Mouse (Mus musculus): Measurements from ENCODE around the gene Akap8l. TPM values are rescaled to one million over a fixed set of nuclear protein-coding genes. Genes with fewer than 3 reads are reported as not detected.

Gene Akap8l
- total RNA-seq, 2 experiments from 2014 or later, result 81.2 to 102 TPM

DNA sequence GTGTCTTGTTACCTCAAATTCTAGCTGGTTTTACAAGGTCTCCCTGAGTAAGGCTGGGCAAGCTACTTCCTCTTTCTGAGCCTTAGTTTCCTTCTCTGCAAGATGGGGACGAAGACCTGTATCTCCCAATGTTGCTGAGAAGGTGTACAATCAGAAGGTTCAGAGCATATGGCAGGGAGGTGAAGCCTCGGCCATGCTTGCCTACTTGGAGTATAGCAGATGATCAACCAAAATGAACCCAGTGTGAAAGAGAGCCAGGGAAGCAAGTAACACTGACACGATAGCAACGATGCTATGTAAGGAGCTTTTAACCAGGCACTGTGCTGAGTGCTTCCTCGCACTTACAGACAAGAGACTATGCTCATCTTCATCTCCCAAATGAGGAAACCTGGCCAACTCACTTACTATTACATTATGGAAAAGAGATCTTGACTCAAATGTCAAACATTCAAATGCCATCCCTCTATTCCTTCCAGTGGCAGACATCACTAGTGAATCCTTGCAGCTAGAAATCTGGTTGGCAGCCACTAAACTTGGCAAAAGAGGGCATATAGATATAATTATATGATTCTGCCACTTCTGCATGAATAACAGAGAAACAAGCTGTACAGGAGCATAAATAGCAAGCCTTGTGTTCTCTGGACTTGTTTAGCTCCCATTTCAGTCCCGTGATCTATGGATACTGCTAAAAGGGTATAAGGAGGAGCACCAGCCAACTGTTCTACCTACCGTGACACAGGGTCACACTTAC, 8.0 kb upstream of the Akap8l start:
- DNase-seq, result no peak

DNA sequence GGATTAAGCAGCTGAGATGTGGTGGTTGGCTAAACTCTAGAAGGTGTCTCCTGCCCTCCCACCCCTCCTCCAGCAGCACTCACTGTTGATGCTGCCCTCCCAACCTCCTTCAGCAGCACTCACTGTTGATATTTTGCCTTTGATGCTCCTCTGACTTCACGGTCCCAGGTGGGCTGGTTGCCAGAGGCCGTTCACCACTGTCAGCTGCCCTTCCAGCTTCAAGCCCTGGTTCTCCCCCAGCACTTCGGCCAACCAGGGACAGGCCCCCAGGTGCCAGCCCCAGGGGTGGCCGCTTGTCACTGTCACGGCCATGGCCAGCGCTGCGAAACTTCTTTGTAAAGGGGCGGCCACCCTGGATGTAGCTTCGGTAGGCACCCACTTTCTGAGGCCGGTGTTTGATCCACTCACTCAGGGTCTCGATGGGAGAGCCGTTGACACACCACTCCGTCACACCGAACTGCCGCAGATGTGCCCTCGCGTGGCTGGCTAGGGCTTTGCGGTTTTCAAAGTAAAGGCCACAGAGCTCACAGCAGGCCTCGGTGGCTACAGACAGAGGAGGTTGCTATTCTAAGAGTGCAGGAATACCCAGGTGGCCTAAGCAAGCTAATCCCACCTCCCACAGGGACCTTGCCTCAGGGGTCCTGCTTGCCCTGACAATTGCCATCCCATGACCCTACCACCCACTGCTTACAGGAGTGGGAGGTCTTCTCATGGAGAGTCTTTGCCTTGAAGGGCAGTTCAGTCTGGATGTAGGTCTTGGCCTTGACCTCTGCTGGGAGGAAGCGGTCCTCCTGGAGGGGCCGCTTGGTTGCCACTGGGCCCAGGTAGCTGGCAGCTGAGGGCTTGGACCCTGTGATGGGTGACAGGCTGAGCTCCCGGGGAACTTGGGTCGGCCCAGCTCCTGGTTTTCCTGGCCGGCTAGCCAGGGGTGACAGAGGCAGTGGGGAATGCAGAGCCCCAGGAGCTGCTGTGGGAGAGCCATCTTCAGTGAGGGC, 6.7 kb upstream of the Akap8l start:
- DNase-seq, result peak; percentile 57 to 67

DNA sequence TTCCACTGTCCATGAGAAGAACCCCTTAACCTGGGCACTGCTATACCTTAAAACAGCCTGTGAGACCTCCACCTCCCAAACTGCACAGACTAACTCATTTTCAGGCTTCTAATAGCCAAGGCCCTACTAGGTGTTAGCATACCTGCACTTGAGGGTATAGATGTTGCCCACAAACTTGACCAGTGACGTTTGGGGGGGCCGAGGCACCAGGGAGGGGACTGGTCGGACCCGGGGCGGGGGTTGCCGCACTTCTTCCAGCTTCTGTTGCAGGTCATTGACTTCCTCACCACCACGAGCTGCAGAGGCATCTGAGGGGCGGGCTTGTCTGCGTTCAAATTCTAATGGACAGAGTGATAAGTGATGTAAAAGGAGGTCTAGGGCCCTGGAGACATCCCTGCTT, 5.9 kb upstream of the Akap8l start:
- no peak for DNase-seq

DNA sequence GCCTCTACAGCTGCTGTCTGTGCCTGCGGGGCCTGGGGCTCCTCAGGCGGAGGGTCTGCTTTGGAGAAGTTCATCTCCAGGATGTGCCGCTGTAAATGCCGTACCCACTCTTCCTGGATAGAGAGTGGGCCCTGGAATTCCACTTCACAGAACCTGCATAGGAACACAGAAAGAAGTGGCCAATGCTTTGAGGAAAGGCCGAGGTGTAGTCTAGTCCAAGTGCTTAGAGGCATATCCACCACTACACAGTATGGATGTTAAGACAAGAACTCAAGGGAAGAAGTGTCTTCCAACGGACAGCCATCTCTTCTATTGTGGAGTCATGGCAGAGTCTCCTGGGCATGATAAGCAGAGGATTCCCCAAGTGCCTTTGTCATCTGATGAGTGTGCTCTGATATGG, 4.6 kb upstream of the Akap8l start:
- no peak for DNase-seq

DNA sequence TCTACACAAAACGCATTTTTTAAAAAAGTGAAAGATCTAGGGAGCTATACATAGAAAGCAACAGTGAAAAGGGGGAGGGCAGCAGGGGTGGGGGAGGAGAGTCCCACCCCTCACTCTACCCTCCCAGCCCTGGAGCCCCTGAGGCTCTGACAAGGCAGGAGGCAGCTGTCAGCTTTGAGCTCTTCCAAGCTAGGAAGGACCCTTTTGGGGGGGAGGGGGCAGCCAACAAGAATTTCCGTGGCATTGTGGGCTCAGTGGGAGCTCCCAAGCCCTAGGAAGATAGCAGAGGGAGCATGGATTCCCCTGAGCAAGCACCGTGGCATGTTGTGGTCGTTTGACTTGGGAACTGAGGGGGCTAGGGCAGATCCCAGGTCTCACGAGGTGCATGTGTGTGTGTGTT, 3.8 kb upstream of the Akap8l start:
- DNase-seq, result no peak

DNA sequence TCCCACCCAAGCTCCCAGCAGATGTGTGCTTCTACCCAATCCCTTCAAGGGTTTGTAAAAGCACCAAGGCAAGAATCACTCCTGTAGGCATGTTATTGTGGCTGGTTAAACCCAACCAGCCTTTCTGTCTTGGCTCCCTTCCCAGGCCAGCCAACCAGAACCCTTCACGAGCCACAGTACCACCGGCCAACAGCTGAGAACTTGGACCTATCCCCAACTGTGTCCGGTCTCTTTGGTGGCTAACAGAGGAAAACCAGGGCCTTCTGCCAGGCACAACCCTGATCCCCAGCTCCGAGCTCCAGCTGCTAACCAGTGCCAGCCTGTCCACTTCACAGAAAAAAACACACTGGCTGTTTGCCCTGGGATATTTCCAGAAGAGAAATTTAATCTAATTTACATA, 3.3 kb upstream of the Akap8l start:
- DNase-seq, result peak; percentile 64 to 71

DNA sequence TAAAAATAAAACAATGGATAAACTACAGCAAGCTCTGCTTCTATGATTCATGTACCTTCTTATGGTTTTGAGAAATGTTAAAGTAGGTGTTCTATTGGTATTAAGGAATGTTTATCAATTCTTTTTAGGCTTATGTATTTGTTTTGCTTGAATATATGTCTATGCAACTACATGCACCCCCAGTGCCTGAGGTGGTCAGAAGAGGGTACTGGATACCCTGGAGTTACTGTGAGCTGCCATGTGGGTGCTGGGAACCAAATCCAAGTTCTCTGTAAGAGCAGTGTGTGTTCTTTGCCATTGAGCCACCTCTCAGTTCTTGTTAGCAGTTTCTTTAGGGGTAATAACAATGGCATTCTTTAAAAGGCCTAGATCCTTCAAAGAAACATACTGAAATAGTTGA, 1.3 kb upstream of the Akap8l start:
- DNase-seq, result no peak

DNA sequence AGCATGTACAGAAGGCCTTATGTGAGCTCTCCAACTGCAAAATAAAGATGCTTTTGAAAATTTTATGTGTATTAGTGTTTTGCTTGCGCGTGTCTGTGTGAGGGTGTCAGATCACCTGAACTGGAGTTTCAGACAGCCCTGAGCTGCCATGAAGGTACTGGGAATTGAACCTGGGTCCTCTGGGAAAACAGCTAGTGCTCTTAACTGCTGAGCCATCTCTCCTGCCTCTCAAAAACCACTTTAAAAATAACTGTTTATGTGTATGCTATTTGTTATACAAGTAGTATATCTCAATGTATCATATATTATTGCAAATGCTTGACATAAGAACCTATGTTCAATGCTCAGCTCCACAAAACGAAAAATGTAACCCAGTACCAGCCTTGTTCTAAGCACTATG, 862 bp upstream of the Akap8l start:
- no peak for DNase-seq

DNA sequence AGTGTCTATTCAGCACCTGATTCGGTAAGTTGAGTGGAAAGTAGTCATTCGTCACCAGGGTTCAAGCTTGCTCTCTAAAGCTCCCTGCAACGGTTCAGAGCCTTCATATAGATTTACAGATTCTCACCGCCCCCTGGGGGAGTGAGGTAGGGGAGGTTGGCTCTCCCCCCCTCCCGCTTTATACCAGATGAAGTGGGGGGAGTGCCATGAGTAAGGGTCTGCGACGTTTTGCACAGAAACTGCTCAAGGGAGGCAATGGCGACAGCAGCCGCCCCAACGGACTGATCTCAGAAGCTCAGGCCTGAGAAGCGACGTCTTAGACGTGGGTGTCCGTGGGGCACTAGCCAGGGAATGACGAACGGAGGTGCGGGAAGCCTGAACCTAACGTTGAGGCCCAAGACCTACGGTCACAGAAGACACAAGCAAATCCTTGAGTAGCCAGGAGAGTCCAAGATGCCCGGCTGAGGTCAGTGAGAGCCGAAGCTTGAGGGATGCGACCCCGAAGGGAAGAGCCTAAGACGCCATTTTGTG, 491 bp downstream of the Akap8l start:
- DNase-seq, result no peak

DNA sequence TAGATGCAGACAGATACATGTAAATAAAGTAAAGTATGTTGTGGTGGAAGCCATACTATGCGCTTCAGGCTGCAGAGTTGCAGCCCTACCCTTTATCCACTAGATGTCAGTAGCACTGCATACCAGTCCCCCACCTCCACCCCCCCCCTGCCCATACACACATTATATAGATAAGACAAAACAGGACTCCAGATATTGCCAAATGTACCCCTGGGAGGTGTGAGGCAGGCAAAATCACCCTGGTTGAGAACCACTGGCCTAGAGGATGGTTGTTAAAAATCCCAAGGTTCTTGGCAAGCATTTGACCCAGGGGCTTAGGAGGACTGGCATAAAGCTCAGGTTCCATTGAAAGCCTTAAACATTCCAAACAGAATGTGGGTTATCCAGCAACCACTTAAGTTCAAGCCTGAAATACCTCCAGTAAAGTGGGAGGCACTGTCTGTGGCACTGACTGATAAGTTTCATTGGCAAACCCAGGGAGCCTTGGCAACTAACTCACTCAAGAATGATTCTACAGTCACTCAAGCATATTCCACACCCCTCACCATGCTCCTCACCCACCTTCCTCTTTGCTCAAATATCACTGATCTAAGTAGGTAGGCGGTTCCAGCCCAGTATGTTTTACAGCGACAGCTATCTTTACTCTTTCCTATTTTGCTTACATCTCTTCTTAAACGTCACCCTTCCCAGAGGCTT, 1.2 kb downstream of the Akap8l start:
- DNase-seq, result no peak

DNA sequence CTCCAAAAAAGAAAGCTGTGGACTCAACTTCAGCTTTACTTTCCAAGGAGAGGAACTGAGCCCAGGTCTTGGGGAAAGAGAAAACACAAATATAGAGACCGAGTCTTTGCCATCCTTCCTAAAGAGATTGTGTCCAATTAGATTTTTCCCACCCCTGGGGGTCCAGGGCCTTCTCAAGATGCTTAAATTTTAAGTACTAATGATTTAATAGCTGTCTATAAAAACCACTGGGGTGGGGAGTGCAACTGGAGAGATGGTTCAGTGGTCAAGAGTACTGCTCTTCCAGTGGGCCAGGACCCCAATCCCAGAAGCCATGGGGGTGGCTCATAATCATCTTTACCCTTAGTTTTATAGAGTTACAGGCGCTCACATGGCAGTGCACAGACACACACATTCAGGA, 2.0 kb downstream of the Akap8l start:
- no peak for DNase-seq

DNA sequence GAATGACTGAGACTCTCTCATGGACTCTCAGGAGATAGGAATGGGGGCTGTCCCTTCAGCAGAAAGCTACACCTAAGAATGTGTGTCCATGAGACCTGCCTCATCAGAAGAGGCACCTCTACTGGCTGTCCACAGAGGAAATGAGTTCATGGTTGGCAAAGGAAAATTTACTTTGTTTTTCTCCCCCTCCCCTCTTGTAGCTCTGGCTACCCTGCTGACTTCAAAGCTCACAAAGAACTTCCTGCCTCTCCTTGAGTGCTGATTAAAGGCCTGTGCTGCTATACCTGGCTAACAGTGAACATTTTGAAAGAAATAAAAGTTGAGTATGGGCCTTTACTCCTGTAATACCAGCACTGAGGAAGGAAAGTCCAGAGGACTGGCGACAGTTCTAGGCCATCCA, 9.3 kb downstream of the Akap8l start:
- DNase-seq, result no peak

DNA sequence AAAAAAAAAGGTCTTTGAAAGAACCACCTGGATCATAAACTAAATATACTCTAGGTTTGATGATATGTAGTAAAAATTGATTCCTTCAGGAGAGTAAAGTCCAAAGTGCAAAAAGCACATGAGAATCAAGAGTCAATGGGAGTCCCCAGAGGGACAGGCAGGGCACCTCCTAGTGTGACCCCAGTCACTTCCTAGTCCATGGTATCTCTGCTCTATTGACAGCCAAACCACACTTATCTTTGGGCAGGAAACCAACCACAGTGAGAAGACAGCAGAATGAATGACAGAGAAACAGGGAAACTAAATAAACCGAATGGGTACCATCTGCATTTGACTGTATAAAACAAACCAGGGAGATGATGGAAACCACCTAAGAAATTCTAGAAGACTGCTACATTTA, 10.3 kb downstream of the Akap8l start:
- no peak for DNase-seq

DNA sequence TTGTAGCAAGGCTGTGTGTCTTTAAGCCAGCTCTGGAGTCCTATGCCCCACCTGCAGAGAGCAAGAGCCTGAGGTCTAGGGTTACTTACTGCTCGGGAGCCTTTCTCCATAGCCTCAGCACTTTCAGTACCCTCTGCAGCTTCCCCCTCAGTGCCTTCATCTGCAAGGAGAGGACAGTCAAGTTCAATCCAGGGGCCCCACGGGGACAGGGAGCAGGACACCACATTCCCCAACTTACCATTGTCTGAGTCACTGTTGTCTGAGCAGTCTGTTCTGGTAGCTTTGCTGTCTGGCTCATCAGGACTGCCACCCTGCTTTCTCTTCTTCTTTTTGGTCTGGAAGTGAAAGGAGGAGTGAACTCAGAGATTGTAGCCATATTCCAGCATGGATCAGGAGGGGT, 14.5 kb downstream of the Akap8l start:
- no peak for DNase-seq

DNA sequence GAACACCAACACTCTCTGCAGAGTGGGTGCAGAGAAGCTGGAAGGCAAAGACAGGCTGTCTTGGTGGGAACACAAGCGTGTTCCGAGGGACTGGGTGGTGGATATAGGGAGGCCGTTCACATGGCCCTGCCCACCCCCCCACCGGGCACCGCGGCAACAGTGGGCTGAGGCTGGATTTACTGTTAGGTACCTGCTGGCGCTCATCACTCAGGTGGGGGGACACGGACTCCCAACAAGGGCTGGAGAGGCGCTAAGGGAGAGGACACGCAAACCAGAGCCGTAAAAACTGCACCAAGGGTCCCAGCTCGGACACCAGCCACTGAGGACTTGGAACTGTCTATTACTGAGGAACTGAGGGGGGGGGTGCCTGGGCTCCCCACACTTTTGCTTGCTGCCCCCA, 15.5 kb downstream of the Akap8l start:
- DNase-seq, result no peak

DNA sequence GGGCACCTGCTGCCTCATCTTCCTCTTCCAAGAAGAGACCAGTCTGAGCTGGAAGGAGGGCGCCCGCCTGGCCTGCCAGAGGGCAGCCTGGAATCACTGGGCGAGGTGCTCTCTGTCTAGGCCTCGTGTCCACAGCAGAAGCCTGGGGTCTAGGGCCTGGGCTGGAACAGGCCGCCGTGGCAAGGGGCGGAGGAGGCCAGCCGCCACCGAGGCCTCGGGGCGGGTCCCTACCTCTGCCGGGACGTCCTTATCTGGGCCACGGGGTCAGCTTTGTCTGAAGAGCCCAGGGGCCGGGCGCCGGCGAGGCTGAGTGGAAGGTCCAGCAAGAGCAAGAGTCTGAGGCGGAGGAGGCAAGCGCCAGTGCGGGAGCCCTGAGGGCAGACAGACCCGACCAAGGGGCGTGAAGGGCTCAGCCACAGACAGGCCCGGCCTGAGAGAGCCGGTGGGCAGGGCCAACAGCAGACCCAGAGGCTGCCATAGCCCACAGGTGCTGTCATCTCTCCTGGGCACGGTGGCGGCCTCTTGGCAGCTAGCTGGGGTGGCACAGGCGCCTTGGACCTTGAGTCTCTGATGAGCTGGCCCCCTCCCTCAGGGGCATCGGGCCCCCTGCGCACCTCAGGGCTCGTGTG, 16.6 kb downstream of the Akap8l start:
- no peak for DNase-seq

DNA sequence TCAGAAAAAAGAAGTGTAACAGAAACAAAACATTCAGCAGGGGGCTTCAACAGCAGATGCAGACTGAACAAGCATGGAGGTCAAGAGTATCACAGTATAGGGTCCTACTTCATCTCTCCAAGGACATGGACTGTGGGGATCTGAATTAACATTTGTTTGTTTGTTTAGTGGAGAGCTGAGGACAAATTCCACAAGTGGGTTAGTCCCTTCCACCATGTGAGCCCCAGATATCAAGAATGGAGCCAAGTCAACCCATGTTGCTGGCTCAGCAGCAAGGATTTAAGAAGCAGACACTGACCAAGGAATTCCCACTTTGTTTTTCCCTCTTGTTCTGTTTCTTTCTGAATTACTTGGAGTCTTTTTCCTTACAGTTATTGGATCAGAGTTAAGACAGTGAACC, 22.9 kb downstream of the Akap8l start:
- DNase-seq, result no peak

DNA sequence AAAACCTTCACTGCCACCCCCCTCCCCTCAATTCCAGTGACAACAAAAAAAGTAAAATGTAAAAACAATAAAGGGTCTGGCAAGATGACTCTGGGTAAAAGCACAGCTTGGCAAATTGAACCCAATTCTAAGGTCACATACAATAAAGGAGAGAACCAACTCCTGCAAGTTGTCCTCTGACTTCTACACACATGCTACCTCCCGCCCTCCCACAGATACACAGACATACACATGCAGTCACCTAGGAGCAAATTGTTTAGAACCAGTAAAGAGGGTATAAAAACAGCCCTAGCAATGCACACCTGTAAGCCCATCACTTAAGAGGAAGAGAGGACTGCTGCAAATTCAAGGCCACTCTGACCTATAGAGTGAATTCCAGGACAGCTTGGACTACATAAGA, 27.6 kb downstream of the Akap8l start:
- no peak for DNase-seq

DNA sequence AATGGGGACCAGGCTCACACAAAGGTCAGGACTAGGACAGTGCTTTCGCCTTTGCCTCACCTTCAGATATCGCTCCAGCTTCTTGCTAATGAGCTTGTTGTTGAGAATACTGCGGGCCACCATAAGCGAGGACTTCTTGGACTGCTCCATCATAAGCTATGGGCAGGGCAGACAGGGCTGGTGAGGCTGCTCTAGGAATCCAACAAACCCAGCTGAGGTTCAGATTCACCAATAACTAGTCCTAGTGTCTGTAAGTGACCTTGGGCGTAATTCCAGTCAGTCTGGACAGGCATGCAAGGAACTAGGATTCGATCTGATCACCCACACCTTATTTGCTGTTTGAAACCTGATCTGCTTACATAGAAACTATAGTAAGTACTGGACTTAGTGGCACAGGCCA, 28.6 kb downstream of the Akap8l start:
- peak; percentile 17 to 23 for DNase-seq

DNA sequence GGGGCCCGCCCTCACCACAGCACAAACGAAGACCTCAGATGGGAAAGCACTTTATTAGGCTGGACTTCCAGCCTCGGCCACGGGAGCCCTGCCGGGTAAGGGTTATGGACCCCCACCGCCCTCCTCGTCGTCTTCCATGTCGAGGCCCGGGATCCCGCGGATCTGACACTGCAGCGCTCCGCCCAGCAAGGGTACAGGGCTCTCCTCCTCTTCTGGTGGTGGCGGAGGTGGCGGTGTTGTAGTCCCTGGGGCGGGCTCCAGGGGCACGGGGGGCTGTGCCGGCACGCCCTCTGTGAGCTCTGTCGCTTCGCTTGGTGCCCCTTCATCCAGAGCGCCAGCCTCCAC, 29.0 kb downstream of the Akap8l start:
- no peak for DNase-seq

DNA sequence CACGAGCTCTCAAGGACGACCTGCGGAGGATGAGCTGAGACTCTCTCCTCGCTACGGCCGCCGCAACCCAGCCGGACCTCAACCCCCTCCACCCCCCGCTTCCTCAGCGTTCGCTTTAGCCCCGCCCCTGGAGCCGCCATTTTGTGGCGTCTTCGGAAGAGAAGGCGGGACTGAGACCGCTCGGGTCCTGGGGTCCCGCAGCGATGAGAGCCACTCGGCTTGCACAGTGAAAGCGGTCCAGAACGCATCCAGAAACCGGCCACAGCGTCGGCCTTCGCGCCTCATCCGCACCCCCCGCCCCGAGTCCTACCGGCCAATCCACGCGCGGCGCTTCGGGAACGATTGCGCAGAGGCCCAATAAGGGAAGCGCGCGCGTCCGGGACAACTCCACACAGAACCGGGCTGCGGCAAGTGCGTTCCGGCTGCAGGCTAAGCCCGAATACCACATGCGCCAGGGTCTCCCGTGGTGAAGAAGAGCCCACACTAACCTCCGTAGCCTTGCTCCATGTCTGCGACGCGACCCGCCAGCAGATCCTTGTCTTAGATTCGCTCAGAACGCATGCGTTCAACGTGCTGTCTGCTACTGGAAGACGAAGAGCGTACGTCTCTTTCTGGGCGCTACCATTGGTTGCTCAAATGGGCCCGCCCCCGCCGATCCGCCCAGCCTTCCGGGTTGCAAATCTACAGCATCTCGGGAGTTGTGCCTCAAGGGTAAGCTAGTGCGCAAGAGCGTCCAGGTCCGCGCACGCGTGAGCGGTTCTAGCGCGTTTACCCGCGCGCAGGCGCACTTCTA, 29.6 kb downstream of the Akap8l start, which contains the start of gene Akap8:
TSS of gene Akap8 (minus strand) at position 642 of the 793 bp plus-strand sequence.
- peak; percentile 98 for DNase-seq

Measured in adrenal gland, postnatal 36 days (tissue).